Mouse (Mus musculus) forebrain, postnatal 0 days (tissue): Measurements from ENCODE around the gene Olfr279. TPM values are rescaled to one million over a fixed set of nuclear protein-coding genes. Genes with fewer than 3 reads are reported as not detected.

Experiments used
- ATAC-seq: fragments of 200-750 bp; cut with Nextera tagmentation; 2 replicates; pipeline ENCODE4 v1.8.0; 2017; ENCODE audit warnings: mild to moderate bottlenecking, moderate library complexity
- DNase-seq: peaks from one replicate; pipeline ENCODE4 v3.0.0-alpha.2; 2015
- H3K27ac ChIP-seq: fragments of 300-500 bp; sonication (generic); 2 replicates; pipeline ENCODE4 v1.5.1; 2014; ENCODE audit warnings: low read depth, mild to moderate bottlenecking, antibody characterized with exemption, low read length, moderate library complexity, mixed read lengths
- H3K27me3 ChIP-seq: fragments of 300-500 bp; sonication (generic); 2 replicates; pipeline ENCODE4 v1.6.1; 2014; ENCODE audit warnings: mild to moderate bottlenecking, low read length, mixed read lengths; ENCODE audit not compliant: insufficient read depth
- H3K36me3 ChIP-seq: fragments of 300-500 bp; sonication (generic); 2 replicates; pipeline ENCODE4 v1.6.1; 2014; ENCODE audit warnings: mild to moderate bottlenecking, moderate library complexity; ENCODE audit not compliant: insufficient read depth
- H3K4me1 ChIP-seq: fragments of 300-500 bp; sonication (generic); 2 replicates; pipeline ENCODE4 v1.6.1; 2014; ENCODE audit warnings: antibody characterized with exemption; ENCODE audit not compliant: insufficient read depth
- H3K4me2 ChIP-seq: fragments of 300-500 bp; sonication (generic); 2 replicates; pipeline ENCODE4 v1.6.1; 2014; ENCODE audit warnings: low read depth, mild to moderate bottlenecking, moderate library complexity
- H3K4me3 ChIP-seq: fragments of 300-500 bp; sonication (generic); 2 replicates; pipeline ENCODE4 v1.5.1; 2014; ENCODE audit warnings: low read depth, low read length, mixed read lengths
- H3K9ac ChIP-seq: fragments of 300-500 bp; sonication (generic); 2 replicates; pipeline ENCODE4 v1.6.1; 2014; ENCODE audit warnings: mild to moderate bottlenecking
- H3K9me3 ChIP-seq: fragments of 300-500 bp; sonication (generic); 2 replicates; pipeline ENCODE4 v1.6.1; 2016; ENCODE audit warnings: low read length
- CTCF ChIP-seq: sonication (generic); IDR thresholded peaks from 2 replicates; pipeline ENCODE4 v1.5.1; 2016; ENCODE audit warnings: antibody characterized with exemption, control low read depth, low read depth
- WGBS: fragments of 180-500 bp; shearing (Covaris S2); extraction: QIAGEN DNeasy Blood & Tissue Kit; methylation state at CpG from one replicate; pipeline ENCODE4 v1.1.7; 2014; 5-methylcytosine and 5-hydroxymethylcytosine counted together
- polyA plus RNA-seq: library from polyadenylated mRNA; unstranded; fragments of >200 nt; fragmentation: Nextera tagmentation; extraction: Ambion mirVana; gene quantifications from 2 replicates; pipeline ENCODE4 v1.2.1, GENCODE M21; 2015
- total RNA-seq: library from RNA; depleted of rRNA; stranded (reverse); fragments of >200 nt; gene quantifications from 2 replicates; pipeline ENCODE4 v1.2.3, GENCODE M21; 2014

Olfr279 gene
- total and polyA plus RNA-seq, 2 experiments from 2014 or later = not detected

DNA sequence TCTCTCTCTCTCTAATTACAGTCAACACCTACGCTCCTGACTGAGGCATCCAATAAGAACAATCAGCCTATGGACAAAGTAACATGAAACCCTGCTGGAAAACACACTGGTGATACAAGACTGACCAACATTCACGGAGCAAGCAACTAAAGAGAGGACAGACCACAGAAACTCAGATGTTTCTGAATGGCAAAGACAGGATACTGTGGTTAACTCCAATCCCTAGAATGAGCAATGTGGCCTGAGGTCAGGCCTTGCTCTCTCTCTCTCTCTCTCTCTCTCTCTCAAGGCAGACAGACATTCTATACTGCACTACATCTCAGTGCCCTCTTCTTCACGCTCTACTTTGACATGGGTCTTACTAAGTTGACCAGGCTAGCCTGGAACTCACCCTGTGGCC is 29.0 kb downstream of the Olfr279 start:
- H3K36me3 ChIP-seq = peaks cover 65% of the 10 kb centered on the region
- 86% methylated on average over 3 of the region's 3 CpGs for WGBS
- H3K27ac ChIP-seq = no peak overlapping the region
- H3K9me3 ChIP-seq = no peaks in the 10 kb centered on the region
- DNase-seq (no peak), ATAC-seq (no peak)
- no peaks in the 10 kb centered on the region for H3K4me1 ChIP-seq
- H3K4me3 ChIP-seq = no peak overlapping the region
- no peaks in the 10 kb centered on the region for H3K27me3 ChIP-seq
- no peak overlapping the region for H3K9ac ChIP-seq
- no peak overlapping the region for H3K4me2 ChIP-seq
- TF ChIP-seq CTCF = no peak

GRCm38 (mm10) chr15:98526057-98526456 is 33.9 kb downstream of the Olfr279 start:
- DNase-seq (no peak), ATAC-seq (no peak)
- WGBS = 54% methylated on average over 5 of the region's 5 CpGs
- Histone ChIP-seq H3K4me3 (no peak overlapping the region), H3K27ac (no peak overlapping the region), H3K4me1 (no peaks in the 10 kb centered on the region), H3K27me3 (no peaks in the 10 kb centered on the region), H3K4me2 (no peak overlapping the region), H3K36me3 (peaks cover 69% of the 10 kb centered on the region), H3K9ac (no peak overlapping the region), H3K9me3 (no peaks in the 10 kb centered on the region)
- TF ChIP-seq CTCF = no peak

GRCm38 (mm10) chr15:98527056-98527771 is 35.0 kb downstream of the Olfr279 start:
- no peak for DNase-seq
- Histone ChIP-seq H3K9ac (no peak overlapping the region), H3K36me3 (peaks cover 59% of the 10 kb centered on the region), H3K27ac (no peak overlapping the region), H3K9me3 (no peaks in the 10 kb centered on the region), H3K4me3 (no peak overlapping the region), H3K4me2 (no peak overlapping the region), H3K4me1 (0 out of 2 replicates have a peak, but pooled peaks cover 1% of the 10 kb centered on the region), H3K27me3 (no peaks in the 10 kb centered on the region)
- 95% methylated on average over 5 of the region's 5 CpGs for WGBS
- TF ChIP-seq CTCF = no peak
- ATAC-seq = no peak

DNA sequence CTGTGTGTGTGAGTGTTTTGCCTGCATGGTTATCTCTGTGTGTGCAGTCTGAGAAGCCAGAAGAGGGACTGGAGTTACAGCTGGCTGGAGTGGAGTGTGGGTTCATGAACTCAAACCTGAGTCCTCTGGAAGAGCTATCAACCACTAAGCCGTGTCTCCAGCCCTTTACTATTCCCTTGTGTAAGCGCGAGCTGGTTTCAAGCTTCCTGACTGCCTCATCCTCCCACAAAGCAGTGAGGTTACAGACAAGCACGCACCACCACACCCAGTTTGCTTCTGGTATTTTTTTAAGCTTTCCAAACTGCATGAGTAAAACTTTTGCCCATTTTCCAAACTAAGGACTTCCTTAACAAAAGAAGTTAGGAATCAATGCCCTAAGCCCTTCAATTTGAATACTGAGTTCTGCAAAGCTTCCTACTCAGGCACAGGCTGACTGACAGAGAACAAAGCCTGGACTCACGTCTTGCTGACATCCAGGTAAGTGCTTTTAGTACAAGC is 35.9 kb downstream of the Olfr279 start:
- Histone ChIP-seq H3K27ac (no peak overlapping the region), H3K4me1 (0 out of 2 replicates have a peak, but pooled peaks cover 3% of the 10 kb centered on the region), H3K36me3 (peaks cover 50% of the 10 kb centered on the region), H3K9ac (no peak overlapping the region), H3K27me3 (no peaks in the 10 kb centered on the region), H3K9me3 (no peaks in the 10 kb centered on the region), H3K4me2 (no peak overlapping the region), H3K4me3 (no peak overlapping the region)
- DNase-seq = no peak
- no peak for ATAC-seq
- 87% methylated on average over 5 of the region's 5 CpGs for WGBS
- no peak for TF ChIP-seq CTCF

- H3K4me3 ChIP-seq = peak overlapping the region; percentile 87
- H3K9me3 ChIP-seq = no peaks in the 10 kb centered on the region
- WGBS = 30% methylated on average over 5 of the region's 5 CpGs
- no peak for TF ChIP-seq CTCF
- H3K4me2 ChIP-seq = peak overlapping the region; percentile 76
- H3K27me3 ChIP-seq = no peaks in the 10 kb centered on the region
- H3K27ac ChIP-seq = no peak overlapping the region
- DNase-seq = no peak
- H3K36me3 ChIP-seq = peaks cover 26% of the 10 kb centered on the region
- ATAC-seq = no peak
- H3K4me1 ChIP-seq = 0 out of 2 replicates have a peak, but pooled peaks cover 3% of the 10 kb centered on the region
- peak overlapping the region; percentile 97 for H3K9ac ChIP-seq
Observed at GRCm38 (mm10) chr15:98532281-98532680, 40.1 kb downstream of the Olfr279 start.

- Histone ChIP-seq H3K36me3 (peaks cover 18% of the 10 kb centered on the region), H3K4me1 (0 out of 2 replicates have a peak, but pooled peaks cover 3% of the 10 kb centered on the region), H3K4me2 (peak overlapping the region; percentile 76), H3K9me3 (no peaks in the 10 kb centered on the region), H3K4me3 (peak overlapping the region; percentile 87), H3K27me3 (no peaks in the 10 kb centered on the region), H3K27ac (peak overlapping the region; percentile 99), H3K9ac (peak overlapping the region; percentile 97)
- DNase-seq (peak; percentile 30), ATAC-seq (no peak)
- under 1% methylated on average over 18 of the region's 18 CpGs for WGBS
- TF ChIP-seq CTCF = no peak
Observed at GRCm38 (mm10) chr15:98533035-98533531, 40.9 kb downstream of the Olfr279 start.
